Mouse (Mus musculus) left cerebral cortex, adult 8-10 months (tissue): ENCODE data around the gene Prss47. TPM values are rescaled to one million over a fixed set of nuclear protein-coding genes. Genes with fewer than 3 reads are reported as not detected.

Experiments used
- DNase-seq, 2 experiments: peaks; one replicate each; pipeline ENCODE4 v3.0.0; 2022; ENCODE audit warnings: low spot score in 2 of 2
- total RNA-seq, 4 experiments: library from RNA; stranded (reverse); gene quantifications; 2 replicates each; pipeline ENCODE4 v1.2.4; 2022

Prss47 gene
- total RNA-seq = not detected

- no peak for DNase-seq
These were observed at the start of gene Prss47 for GRCm38 (mm10) chr13:65052660-65053059. Gene Prss47 (minus strand): TSS chr13:65052760.

GRCm38 (mm10) chr13:65101232-65101631 lies 48.7 kb upstream of the Prss47 start:
- DNase-seq = no peak

GRCm38 (mm10) chr13:65100678-65101077 lies 48.1 kb upstream of the Prss47 start:
- no peak for DNase-seq

GRCm38 (mm10) chr13:65097018-65097417 lies 44.5 kb upstream of the Prss47 start:
- no peak for DNase-seq

- DNase-seq = no peak
These were observed 43.4 kb upstream of the Prss47 start for GRCm38 (mm10) chr13:65095923-65096322.

- no peak for DNase-seq
These were observed 17.4 kb upstream of the Prss47 start for GRCm38 (mm10) chr13:65069969-65070368.

- DNase-seq = no peak
These were observed 17.5 kb downstream of the Prss47 start for GRCm38 (mm10) chr13:65035057-65035456.

GRCm38 (mm10) chr13:65032758-65033157 lies 19.8 kb downstream of the Prss47 start, which contains the start of gene Spata31d1c:
Gene Spata31d1c (plus strand): TSS chr13:65033058.
- DNase-seq = no peak

GRCm38 (mm10) chr13:65011052-65011738 lies 41.4 kb downstream of the Prss47 start:
- DNase-seq = no peak

GRCm38 (mm10) chr13:65007971-65008370 lies 44.6 kb downstream of the Prss47 start:
- DNase-seq = no peak

- no peak for DNase-seq
These were observed 45.8 kb downstream of the Prss47 start for GRCm38 (mm10) chr13:65006760-65007159.

GRCm38 (mm10) chr13:65005414-65005813 lies 47.1 kb downstream of the Prss47 start:
- no peak for DNase-seq

Other genes starting within 250 kb of the Prss47 start
- 1 to 10 TPM; 6.1 to 7.7 (median 7.0) TPM for gene Cntnap3, start 148.8 kb downstream of the Prss47 start, total RNA-seq
- gene Spata31, start 135.4 kb downstream of the Prss47 start, total RNA-seq = not detected
- not detected for gene Spata31d1c, start 19.7 kb downstream of the Prss47 start, total RNA-seq
- gene Mfsd14b, start 60.2 kb upstream of the Prss47 start, total RNA-seq = 10 to 100 TPM; 39.7 to 45.0 (median 41.7) TPM
- not detected for gene Olfr465-ps1, start 85.3 kb upstream of the Prss47 start, total RNA-seq
- gene Olfr466, start 97.5 kb upstream of the Prss47 start, total RNA-seq = not detected
- gene Nlrp4f, start 153.2 kb upstream of the Prss47 start, total RNA-seq = 1 to 10 TPM in 1 of 4 experiments, under 1 TPM in 2, not detected in 1; 0.11 to 1.3 (median 0.53) TPM
- gene Gm10775, start 206.8 kb upstream of the Prss47 start, total RNA-seq = 1 to 10 TPM in 1 of 4 experiments, under 1 TPM in 2, not detected in 1; 0.64 to 1.1 (median 0.98) TPM
- 10 to 100 TPM; 54.3 to 60.0 (median 58.0) TPM for gene Zfp369, start 226.1 kb upstream of the Prss47 start, total RNA-seq